Mouse (Mus musculus) CD8-positive naive resting alpha-beta T cell, adult 2 months (primary cell): ENCODE results near the gene Pex5l.

Experiments
- DNase-seq, 2 experiments: peaks; one replicate each; pipeline ENCODE4 v3.0.0; 2022; ENCODE audit warnings: low read depth in 2 of 2, low spot score in 2 of 2

Pex5l gene

GRCm38 (mm10) chr3:33068146-33068545 lies 74.9 kb downstream of the Pex5l start:
- DNase-seq = no peak

GRCm38 (mm10) chr3:33063590-33063989 lies 79.5 kb downstream of the Pex5l start:
- DNase-seq = no peak

GRCm38 (mm10) chr3:33061428-33061827 lies 81.6 kb downstream of the Pex5l start:
- no peak for DNase-seq

- DNase-seq = no peak
These were observed 82.0 kb downstream of the Pex5l start for GRCm38 (mm10) chr3:33061016-33061415.

DNA sequence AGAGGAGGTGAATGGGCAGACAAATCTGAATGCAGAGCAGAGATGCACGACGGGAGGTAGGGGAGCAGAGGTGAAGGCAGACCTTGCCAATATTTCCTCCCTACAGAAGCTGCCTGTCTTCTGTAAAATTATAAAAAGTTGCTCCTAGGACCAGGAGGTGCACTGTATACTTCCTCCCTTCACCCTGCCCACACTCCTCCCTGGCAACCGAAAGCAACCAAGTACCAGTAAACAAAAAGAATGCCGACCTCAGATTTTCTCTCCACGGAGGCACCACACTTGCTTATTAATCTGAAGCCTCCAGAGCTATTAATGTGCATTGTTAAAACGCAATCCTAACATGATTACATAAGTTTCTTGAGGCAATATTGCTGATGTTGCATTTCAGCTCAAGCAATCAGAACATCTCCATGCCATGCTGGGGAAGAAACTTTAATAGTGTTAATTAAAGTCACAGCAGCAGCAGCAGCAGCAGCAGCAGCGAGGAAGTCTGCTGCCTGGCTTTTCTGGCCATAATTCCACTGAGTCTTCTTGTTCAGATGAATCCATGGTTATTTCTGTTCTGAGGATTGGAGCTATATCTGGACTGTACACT lies 82.6 kb downstream of the Pex5l start:
- no peak for DNase-seq

DNA sequence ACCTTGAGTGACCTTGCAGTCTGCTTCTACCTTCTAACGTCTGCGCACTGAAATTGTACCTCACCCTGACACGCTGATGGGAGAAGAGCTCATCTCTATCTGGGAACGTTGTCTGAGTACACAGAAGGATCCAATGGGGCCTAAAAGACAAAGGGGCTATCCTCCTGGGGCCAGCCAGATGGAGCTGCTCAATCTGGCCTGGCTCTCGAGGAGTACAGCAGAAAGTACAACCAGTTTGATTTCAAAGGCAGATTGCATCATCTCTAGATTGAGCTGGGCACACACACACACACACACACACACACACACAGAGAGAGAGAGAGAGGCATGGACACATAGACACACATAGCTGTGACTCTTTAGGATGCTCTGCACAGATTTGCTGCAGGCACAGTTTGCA lies 94.7 kb downstream of the Pex5l start:
- no peak for DNase-seq

GRCm38 (mm10) chr3:33044799-33045106 lies 98.3 kb downstream of the Pex5l start:
- DNase-seq = no peak

- DNase-seq = no peak
These were observed 98.9 kb downstream of the Pex5l start for GRCm38 (mm10) chr3:33043896-33044798.

DNA sequence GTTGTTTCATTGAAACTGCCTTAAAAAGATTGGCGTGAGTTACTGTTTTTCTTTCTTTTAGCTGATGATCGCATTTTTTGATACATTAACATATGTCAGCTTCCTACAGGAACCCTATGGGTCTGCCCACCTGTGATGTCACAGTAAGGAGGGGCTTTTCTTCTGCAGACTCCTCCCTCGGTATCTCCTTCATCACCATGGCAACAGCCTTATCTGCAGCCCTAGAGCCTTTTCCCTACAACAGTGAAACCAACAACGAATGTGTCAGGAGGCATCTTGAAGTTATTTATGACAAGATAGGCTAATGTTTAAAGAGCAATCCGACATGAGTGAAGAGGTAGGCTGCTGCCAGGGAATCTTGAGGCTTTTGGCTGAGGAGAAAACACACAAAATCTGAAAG lies 118.5 kb downstream of the Pex5l start:
- DNase-seq = no peak

DNA sequence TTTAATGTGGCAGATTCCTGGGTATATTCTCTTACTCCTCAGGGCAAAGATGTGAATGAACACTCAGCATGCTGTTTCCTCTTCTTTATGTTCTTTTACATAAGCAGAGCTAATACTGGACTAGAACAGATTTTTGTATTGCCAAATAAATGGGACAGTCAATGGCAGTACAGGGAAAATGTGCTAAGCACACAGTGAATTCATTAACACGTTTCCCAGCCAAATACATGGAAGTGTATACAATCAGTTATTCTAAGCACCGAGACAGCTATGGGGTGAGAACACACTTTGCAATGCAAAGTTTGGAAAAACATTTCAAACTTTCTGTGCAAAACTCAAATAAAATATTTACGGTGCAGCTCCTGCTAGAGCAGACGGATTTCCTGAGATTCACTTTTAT lies 139.1 kb downstream of the Pex5l start:
- no peak for DNase-seq

GRCm38 (mm10) chr3:33001769-33002168 lies 141.3 kb downstream of the Pex5l start:
- no peak for DNase-seq

GRCm38 (mm10) chr3:33000383-33001015 lies 142.5 kb downstream of the Pex5l start:
- no peak for DNase-seq

- DNase-seq = no peak
These were observed 151.1 kb downstream of the Pex5l start for GRCm38 (mm10) chr3:32991713-32992575.

DNA sequence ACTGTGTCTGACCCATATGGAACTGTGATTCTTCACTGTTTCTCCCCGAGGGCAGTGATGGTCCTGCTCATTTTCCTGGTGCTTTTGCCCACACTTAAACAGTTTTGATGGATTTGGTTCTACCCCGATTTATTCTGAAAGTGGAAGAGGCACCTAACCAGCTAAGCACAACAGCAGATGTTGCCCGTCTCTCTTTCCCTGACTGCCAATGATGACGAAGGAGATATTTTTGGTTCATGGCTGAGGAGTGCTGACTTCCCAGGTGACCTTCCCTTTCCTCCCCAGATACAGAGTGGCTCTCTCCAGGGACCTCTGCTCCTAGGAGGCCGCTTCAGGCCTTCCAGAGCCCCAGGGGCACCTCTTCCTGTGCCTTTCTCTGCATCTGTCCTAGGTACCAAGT lies 155.2 kb downstream of the Pex5l start:
- DNase-seq = no peak

DNA sequence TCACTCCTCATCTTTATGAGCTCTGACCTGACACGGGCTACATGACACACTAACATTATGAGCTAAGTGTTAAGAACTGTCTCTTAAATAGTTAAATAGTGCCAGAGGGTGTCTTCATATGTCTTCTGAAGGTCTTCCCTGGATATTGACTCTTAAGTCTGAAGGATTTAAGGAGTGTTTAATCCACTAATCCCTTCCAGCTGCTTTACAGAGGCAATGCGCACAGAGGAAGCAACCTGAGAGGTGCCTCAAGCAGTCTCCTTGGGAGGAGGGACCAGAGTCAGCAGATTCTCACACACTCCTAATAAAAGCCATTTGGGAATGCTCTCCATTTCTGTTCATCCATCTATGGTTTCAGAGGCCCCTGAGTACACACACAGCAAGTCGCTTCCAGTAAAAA lies 157.9 kb downstream of the Pex5l start:
- DNase-seq = no peak

GRCm38 (mm10) chr3:32979981-32980380 lies 163.1 kb downstream of the Pex5l start:
- no peak for DNase-seq

DNA sequence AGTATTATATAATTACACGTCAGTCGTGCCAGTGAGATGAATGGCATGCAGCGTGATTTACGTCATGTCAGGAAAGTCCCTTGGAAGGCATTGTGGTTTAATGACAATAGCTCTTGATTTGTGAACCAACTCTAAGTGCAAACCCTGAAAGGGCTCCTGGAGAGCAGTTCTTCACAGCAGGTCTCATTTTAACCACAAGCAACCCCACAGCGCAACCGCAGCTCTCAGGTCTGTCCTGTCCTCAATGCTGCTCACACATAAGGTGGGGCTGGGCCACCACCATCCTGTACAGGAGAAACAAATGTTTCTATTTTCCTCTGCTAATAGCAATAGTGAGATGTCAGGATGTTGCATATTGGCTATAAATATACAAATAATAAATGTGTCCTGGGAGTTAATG lies 163.8 kb downstream of the Pex5l start:
- no peak for DNase-seq

- DNase-seq = no peak
These were observed 172.8 kb downstream of the Pex5l start for GRCm38 (mm10) chr3:32970257-32970656.

- no peak for DNase-seq
These were observed 174.2 kb downstream of the Pex5l start for GRCm38 (mm10) chr3:32968671-32969425.

DNA sequence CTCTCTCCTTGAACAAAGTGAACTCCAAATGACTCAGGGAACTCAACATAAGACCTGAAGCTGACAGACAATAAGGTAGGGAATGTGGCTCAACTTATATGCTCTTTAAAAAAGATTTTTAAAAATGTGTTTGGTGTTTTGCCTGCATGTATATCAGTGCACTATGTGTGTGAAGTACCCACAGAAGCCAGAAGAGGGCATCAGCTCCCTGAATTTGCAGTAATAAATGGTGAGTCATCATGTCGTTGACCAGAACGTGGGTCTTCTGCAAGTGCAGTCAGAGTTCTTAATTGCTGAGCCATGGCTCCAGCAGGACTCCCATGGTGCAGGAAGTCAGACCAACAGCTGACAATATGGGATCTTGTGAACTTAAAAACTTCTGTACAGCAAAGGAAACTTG lies 177.5 kb downstream of the Pex5l start:
- DNase-seq = no peak

GRCm38 (mm10) chr3:32961494-32961893 lies 181.6 kb downstream of the Pex5l start:
- DNase-seq = no peak
